Mouse (Mus musculus) kidney, adult 2 months (tissue): ENCODE measurements around the gene Elovl6.

ENCODE experiments used
- CTCF ChIP-seq: fragments of 200-500 bp; conservative IDR thresholded peaks from 2 replicates; pipeline ENCODE4 v1.5.1; 2011; ENCODE audit warnings: low read depth, mild to moderate bottlenecking, control low read depth, low read length, moderate library complexity, mixed read lengths; ENCODE audit not compliant: insufficient read depth, insufficient read length
- POLR2A ChIP-seq: fragments of 200-500 bp; IDR thresholded peaks from one replicate; pipeline ENCODE4 v1.6.1; 2011; ENCODE audit warnings: low read depth, low read length, control low read depth

- TF ChIP-seq POLR2A (no peak), CTCF (no peak)
Measured at GRCm38 (mm10) chr3:129637446-129637845, 105.3 kb downstream of the Elovl6 start.
